Mouse (Mus musculus): Measurements from ENCODE around the gene Alox5ap. TPM values are rescaled to one million over a fixed set of nuclear protein-coding genes. Genes with fewer than 3 reads are reported as not detected.

Alox5ap gene
- polyA plus RNA-seq, 1 experiment from 2014 or later = 11.2 TPM

DNA sequence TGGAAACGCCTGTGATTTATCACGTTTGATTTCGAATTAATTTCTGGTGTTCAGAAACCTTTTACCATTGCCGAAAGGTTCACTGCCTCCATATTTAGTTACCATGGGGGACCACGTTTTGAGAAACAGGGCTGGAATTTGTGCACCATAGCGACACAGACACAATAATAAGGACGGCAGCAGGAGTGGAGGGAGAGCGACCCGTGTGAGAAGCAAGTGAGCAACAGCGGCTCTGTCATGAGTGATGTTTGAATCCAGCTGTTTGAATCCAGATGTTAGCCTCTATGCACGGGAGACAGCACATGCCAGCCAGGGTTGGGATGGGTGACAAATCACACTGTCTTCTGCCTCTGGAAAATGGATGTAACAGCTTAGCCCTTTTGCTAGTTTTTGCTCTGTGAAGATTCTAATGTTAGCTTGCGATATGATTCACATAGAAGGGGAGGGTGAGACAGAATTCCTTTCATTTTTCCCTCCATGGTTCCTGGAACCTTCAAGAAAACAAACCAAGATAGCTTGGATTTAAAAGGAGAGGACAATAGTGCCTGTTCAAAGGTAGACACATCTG is 50.0 kb downstream of the Alox5ap start:
- H3K27ac ChIP-seq (ENCODE audit: low read length) = no peak overlapping the region
- no peaks in the 10 kb centered on the region for H3K36me3 ChIP-seq (ENCODE audit: control insufficient read depth, insufficient read depth, low read length)
- H3K9ac ChIP-seq (replicated peaks; ENCODE audit: low read depth, low read length) = no peak overlapping the region
- no peak overlapping the region for H3K4me2 ChIP-seq (replicated peaks; ENCODE audit: low read depth, low read length)
- no peak for ATAC-seq (ENCODE audit: insufficient number of reproducible peaks, insufficient read depth, low FRiP score, low read depth)
- 0 out of 2 replicates have a peak, but pooled peaks cover 3% of the 10 kb centered on the region for H3K9me3 ChIP-seq (ENCODE audit: control insufficient read depth, low read depth, low read length)
- H3K4me3 ChIP-seq (ENCODE audit: low read depth, low read length) = no peak overlapping the region
- WGBS = 63% methylated on average over 12 of the region's 12 CpGs
- H3K4me1 ChIP-seq (ENCODE audit: control insufficient read depth, insufficient read depth, low read length) = peaks cover 17% of the 10 kb centered on the region; the same call in 1 of the 2 replicates
- H3K27me3 ChIP-seq (ENCODE audit: control insufficient read depth, insufficient read depth, low read length) = no peaks in the 10 kb centered on the region

DNA sequence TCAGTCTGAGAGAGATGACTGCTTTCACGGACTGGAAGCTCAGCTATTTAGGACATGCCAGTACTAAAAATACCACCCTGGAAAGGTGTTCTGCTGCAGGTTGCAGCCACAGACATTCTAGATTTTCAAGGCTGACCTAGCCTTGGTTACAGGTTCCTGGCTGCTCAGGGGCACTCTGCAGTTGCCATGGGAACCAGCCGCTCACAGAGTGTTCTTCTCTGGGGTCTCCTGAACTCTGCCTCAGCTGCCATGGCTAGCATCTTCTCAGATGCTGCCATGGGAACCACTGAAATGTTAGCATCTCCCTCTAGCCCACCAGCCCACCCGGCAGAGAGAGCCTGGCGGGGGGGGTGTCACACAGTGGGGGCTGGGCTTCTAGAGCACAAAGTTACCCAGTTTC is 52.4 kb downstream of the Alox5ap start:
- Histone ChIP-seq H3K36me3 (ENCODE audit: control insufficient read depth, insufficient read depth, low read length) (no peaks in the 10 kb centered on the region), H3K4me2 (replicated peaks; ENCODE audit: low read depth, low read length) (no peak overlapping the region), H3K9ac (replicated peaks; ENCODE audit: low read depth, low read length) (no peak overlapping the region), H3K4me1 (ENCODE audit: control insufficient read depth, insufficient read depth, low read length) (peaks cover 34% of the 10 kb centered on the region), H3K4me3 (ENCODE audit: low read depth, low read length) (no peak overlapping the region), H3K27ac (ENCODE audit: low read length) (no peak overlapping the region), H3K27me3 (ENCODE audit: control insufficient read depth, insufficient read depth, low read length) (no peaks in the 10 kb centered on the region), H3K9me3 (ENCODE audit: control insufficient read depth, low read depth, low read length) (0 out of 2 replicates have a peak, but pooled peaks cover 3% of the 10 kb centered on the region)
- 21% methylated on average over 4 of the region's 4 CpGs for WGBS
- no peak for ATAC-seq (ENCODE audit: insufficient number of reproducible peaks, insufficient read depth, low FRiP score, low read depth)

DNA sequence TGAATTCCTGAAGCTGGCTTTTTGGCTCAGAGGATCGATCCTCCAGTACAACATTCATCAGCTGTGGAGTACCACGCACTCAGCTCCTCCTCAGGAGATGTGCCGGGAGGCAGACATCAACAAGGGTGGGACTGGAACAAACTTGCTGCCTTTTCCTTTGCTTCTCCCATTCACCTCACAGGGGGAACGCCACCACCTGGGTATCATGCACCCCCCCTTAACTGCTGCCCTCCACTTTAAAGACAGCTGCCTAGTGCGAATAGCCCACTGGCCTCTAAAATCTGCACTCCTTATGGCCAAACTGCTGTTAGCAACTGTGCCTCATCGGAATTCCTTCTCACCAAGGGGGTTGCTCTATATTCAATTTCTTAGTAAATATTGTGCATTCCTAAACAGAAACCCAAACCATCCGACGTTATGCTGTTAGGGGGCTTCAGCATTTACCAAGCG is 55.3 kb downstream of the Alox5ap start:
- no peak for ATAC-seq (ENCODE audit: insufficient number of reproducible peaks, insufficient read depth, low FRiP score, low read depth)
- H3K4me1 ChIP-seq (ENCODE audit: control insufficient read depth, insufficient read depth, low read length) = peaks cover 37% of the 10 kb centered on the region
- no peaks in the 10 kb centered on the region for H3K36me3 ChIP-seq (ENCODE audit: control insufficient read depth, insufficient read depth, low read length)
- peak overlapping the region; percentile 94 for H3K27ac ChIP-seq (ENCODE audit: low read length)
- H3K27me3 ChIP-seq (ENCODE audit: control insufficient read depth, insufficient read depth, low read length) = no peaks in the 10 kb centered on the region
- H3K4me2 ChIP-seq (replicated peaks; ENCODE audit: low read depth, low read length) = peak overlapping the region; percentile 8; the same call in 1 of the 2 replicates
- 15% methylated on average over 9 of the region's 9 CpGs for WGBS
- no peak overlapping the region for H3K9ac ChIP-seq (replicated peaks; ENCODE audit: low read depth, low read length)
- H3K9me3 ChIP-seq (ENCODE audit: control insufficient read depth, low read depth, low read length) = 0 out of 2 replicates have a peak, but pooled peaks cover 3% of the 10 kb centered on the region
- H3K4me3 ChIP-seq (ENCODE audit: low read depth, low read length) = no peak overlapping the region

DNA sequence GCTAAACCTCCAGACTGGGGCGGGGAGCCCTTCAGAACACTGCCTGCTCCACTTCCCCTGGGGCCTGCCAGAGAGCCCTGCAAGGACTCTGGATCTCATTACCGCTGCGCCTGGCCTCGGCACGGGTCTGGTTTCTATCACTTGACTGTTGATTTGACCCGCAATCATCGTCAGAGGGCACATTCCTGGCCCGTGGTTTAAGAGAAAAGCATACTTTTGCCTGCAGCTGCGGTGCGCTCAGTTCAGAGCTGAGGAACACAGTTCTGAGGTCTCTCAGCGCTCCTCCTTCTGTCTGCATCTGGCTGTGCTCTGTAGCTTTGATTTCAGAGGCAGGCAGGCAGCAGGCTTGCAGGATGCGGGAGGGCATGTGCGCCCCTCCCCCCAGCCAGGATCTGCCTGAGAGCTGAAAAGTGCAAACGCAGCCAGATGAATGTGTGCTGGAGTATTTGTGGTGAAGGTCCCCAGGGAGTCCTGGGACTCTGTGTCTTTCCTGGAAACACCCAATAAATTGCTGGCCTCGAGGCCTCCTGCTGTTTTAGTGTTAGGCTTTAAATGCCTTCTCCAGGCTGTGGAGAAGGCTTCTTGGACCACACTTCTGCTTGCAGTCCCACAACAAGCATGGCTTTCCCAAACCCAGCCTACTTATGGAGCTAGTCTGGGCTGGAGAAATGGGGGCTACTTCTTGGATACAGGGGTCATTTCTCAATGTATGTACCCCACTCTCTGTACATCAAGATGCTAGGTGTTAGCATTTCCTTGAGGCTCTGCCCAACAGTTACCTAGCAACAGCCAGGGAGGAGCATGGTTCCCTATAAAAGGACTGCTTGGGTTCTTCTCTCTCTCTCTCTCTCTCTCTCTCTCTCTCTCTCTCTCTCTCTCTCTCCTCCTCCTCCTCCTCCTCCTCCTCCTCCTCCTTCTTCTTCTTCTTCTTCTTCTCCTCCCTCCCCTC is 56.2 kb downstream of the Alox5ap start:
- no peak overlapping the region for H3K9ac ChIP-seq (replicated peaks; ENCODE audit: low read depth, low read length)
- H3K27ac ChIP-seq (ENCODE audit: low read length) = peak overlapping the region; percentile 94
- 3% methylated on average over 15 of the region's 15 CpGs for WGBS
- peak; percentile 87 for ATAC-seq (ENCODE audit: insufficient number of reproducible peaks, insufficient read depth, low FRiP score, low read depth)
- H3K4me1 ChIP-seq (ENCODE audit: control insufficient read depth, insufficient read depth, low read length) = peaks cover 37% of the 10 kb centered on the region
- H3K4me2 ChIP-seq (replicated peaks; ENCODE audit: low read depth, low read length) = peak overlapping the region; percentile 8; the same call in 1 of the 2 replicates
- H3K27me3 ChIP-seq (ENCODE audit: control insufficient read depth, insufficient read depth, low read length) = no peaks in the 10 kb centered on the region
- H3K4me3 ChIP-seq (ENCODE audit: low read depth, low read length) = no peak overlapping the region
- no peaks in the 10 kb centered on the region for H3K36me3 ChIP-seq (ENCODE audit: control insufficient read depth, insufficient read depth, low read length)
- H3K9me3 ChIP-seq (ENCODE audit: control insufficient read depth, low read depth, low read length) = no peaks in the 10 kb centered on the region

DNA sequence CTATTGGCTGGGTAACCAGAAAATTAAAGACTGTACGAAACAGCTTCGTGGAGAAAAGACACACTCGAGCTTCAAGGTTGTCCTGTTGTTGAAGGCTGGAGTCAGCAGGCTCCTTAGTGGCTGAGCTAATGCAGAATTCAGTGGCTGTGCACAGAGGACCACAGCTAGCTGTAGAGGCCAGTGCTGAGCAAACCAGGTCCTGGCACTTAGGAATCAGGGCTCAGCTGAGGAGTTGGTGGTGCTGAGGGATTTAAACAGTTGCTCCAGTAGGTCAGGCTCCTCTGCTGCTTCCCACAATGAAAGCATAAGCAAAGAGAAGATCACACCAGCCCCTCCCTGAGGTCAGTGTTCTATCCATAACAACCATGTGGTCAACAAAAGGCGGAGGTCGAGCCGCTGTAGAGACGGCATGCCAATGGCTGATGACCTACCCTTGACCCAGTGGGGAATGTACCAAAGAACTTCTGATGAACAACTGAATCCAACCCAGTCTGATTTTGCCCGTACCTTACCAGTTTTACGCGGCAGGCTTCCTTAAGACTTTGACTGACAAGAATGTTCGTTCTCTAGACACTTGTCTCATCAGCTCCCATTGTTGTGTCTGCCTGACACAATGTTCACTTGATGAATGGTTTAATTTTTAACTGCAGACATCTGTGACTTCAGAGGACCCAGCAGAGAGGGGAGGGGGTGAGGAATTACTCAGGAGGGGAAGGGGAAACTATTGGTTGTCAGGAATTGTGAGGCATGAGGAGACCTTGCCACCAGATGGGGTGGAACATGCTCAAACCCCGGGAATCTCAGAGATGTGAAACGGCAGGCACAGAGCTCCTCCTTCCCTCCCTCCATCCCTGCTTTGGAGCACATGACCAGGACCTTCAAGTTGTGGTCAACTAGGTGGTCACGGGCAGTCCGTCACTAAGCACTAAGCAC is 57.6 kb downstream of the Alox5ap start:
- no peak for ATAC-seq (ENCODE audit: insufficient number of reproducible peaks, insufficient read depth, low FRiP score, low read depth)
- H3K9me3 ChIP-seq (ENCODE audit: control insufficient read depth, low read depth, low read length) = no peaks in the 10 kb centered on the region
- H3K9ac ChIP-seq (replicated peaks; ENCODE audit: low read depth, low read length) = no peak overlapping the region
- H3K4me3 ChIP-seq (ENCODE audit: low read depth, low read length) = no peak overlapping the region
- peaks cover 34% of the 10 kb centered on the region for H3K4me1 ChIP-seq (ENCODE audit: control insufficient read depth, insufficient read depth, low read length)
- H3K4me2 ChIP-seq (replicated peaks; ENCODE audit: low read depth, low read length) = no peak overlapping the region
- H3K36me3 ChIP-seq (ENCODE audit: control insufficient read depth, insufficient read depth, low read length) = no peaks in the 10 kb centered on the region
- WGBS = 20% methylated on average over 15 of the region's 15 CpGs
- H3K27ac ChIP-seq (ENCODE audit: low read length) = peak overlapping the region; percentile 84
- H3K27me3 ChIP-seq (ENCODE audit: control insufficient read depth, insufficient read depth, low read length) = no peaks in the 10 kb centered on the region

DNA sequence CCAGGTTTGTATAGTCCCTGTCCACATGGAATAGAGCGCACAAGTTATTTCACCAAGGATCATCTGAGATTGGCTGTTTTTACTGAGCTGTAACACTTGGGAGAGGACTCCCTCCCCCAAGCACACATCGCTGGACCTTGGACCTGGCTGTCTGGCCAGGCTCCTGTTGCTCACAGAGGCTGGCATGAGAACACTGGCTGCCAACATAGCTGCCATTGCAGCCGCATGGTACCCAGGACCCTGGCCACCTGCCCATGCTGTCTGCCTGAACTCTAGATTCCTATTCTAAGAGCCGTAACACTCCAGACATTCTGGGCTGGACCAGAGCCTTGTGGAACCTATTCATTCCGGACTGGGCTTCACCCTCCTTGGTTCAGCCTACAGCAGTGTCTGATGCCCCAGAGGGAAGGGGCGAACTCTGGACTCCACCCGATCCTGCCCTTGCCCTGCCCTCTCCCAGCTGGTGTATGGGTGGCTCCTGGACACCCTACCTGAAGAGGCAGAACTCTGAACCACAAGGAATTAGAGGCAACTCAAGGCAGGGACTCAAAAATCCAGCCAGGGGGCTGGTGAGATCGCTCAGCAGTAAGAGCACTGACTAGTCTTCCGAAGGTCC is 58.5 kb downstream of the Alox5ap start:
- no peak overlapping the region for H3K4me3 ChIP-seq (ENCODE audit: low read depth, low read length)
- H3K4me2 ChIP-seq (replicated peaks; ENCODE audit: low read depth, low read length) = no peak overlapping the region
- H3K9me3 ChIP-seq (ENCODE audit: control insufficient read depth, low read depth, low read length) = no peaks in the 10 kb centered on the region
- H3K9ac ChIP-seq (replicated peaks; ENCODE audit: low read depth, low read length) = no peak overlapping the region
- no peaks in the 10 kb centered on the region for H3K36me3 ChIP-seq (ENCODE audit: control insufficient read depth, insufficient read depth, low read length)
- H3K27ac ChIP-seq (ENCODE audit: low read length) = no peak overlapping the region
- 75% methylated on average over 9 of the region's 9 CpGs for WGBS
- no peaks in the 10 kb centered on the region for H3K27me3 ChIP-seq (ENCODE audit: control insufficient read depth, insufficient read depth, low read length)
- H3K4me1 ChIP-seq (ENCODE audit: control insufficient read depth, insufficient read depth, low read length) = peaks cover 34% of the 10 kb centered on the region
- ATAC-seq (ENCODE audit: insufficient number of reproducible peaks, insufficient read depth, low FRiP score, low read depth) = no peak

DNA sequence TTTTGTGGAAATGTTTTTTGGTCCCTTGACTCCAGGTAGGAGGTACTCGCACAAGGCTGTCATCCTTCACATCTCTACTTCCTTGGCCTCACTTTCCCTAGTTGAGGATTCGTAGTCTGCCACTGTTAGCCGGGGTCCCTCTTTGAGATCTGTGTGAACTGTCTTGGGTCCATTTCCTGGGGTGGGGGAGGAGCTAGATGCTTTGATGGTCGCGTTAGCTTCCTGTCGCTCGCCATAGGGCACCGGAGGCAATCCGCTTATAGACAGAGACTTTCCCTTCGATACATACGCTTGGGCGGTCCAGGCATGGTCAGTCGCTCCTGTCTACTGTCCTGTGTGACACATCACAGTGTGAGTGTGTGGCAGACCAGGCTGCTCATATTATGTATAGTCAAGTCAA is 60.2 kb downstream of the Alox5ap start:
- 79% methylated on average over 13 of the region's 13 CpGs for WGBS
- H3K9ac ChIP-seq (replicated peaks; ENCODE audit: low read depth, low read length) = no peak overlapping the region
- no peaks in the 10 kb centered on the region for H3K27me3 ChIP-seq (ENCODE audit: control insufficient read depth, insufficient read depth, low read length)
- H3K9me3 ChIP-seq (ENCODE audit: control insufficient read depth, low read depth, low read length) = no peaks in the 10 kb centered on the region
- H3K4me3 ChIP-seq (ENCODE audit: low read depth, low read length) = no peak overlapping the region
- H3K27ac ChIP-seq (ENCODE audit: low read length) = no peak overlapping the region
- no peaks in the 10 kb centered on the region for H3K36me3 ChIP-seq (ENCODE audit: control insufficient read depth, insufficient read depth, low read length)
- H3K4me1 ChIP-seq (ENCODE audit: control insufficient read depth, insufficient read depth, low read length) = peaks cover 36% of the 10 kb centered on the region
- H3K4me2 ChIP-seq (replicated peaks; ENCODE audit: low read depth, low read length) = no peak overlapping the region
- ATAC-seq (ENCODE audit: insufficient number of reproducible peaks, insufficient read depth, low FRiP score, low read depth) = no peak
